Mouse (Mus musculus) ES-Bruce4 (cell line): ENCODE data around the gene Cabin1.

ENCODE experiments used
- CTCF ChIP-seq: IDR thresholded peaks from one replicate; pipeline ENCODE4 v1.8.1; 2011; ENCODE audit warnings: low read depth, low read length
- EP300 ChIP-seq: IDR thresholded peaks from 2 replicates; pipeline ENCODE4 v1.6.1; 2011; ENCODE audit warnings: low read depth, low read length; ENCODE audit not compliant: insufficient read depth

DNA sequence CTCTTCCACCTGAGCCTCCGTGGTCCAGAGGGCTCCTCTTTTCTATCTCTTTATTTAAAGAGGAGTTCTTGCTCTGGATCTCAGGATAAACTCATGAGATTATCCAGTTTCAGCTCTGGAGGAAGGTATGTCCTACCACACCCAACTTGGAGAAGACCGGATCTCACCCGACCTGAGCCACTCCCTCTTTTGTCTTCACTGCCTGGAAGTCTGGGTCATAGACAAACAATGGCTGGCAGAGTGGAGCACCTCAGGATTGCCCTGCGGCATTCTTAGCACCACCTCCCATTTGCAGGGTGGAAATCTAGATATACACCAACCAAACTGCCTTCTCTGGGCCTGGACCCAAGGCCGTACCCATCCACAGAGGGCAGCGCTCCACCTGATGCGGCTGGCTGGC lies 115.1 kb downstream of the Cabin1 start:
- TF ChIP-seq CTCF: no peak
- peak; percentile 98 for TF ChIP-seq EP300
